Mouse (Mus musculus): ENCODE data around the gene F11r. TPM values are rescaled to one million over a fixed set of nuclear protein-coding genes. Genes with fewer than 3 reads are reported as not detected.

F11r gene
- total RNA-seq, 2 experiments from 2014 or later, result 15.0 to 16.4 TPM

DNA sequence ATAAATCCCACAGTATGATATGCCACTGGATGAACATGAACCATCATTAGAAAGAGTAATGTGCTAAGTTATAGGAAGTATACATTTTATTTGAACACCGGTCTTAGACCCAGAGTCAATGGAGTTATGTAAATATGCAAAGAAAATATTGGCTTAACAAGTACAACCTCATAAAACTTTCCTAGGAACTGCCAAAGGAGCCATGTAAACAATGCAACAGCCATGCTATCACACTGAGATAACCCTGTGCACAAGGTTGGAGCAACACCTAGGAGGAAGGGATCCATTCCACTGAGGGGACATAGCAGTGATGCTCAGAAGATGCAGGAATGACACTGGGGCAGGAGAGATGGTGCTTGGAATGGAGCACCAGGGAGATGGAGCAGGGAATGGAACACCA lies 76.4 kb downstream of the F11r start:
- no peak for DNase-seq (ENCODE audit: low spot score in 2 of 2)

Other genes with a start within 250 kb of the F11r start
- gene Pcp4l1, start 241.3 kb upstream of the F11r start, total RNA-seq (2021), result 10 to 100 TPM in 1 of 2 experiments, 1 to 10 TPM in 1; 7.5 to 11.7 TPM
- gene Nr1i3, start 223.6 kb upstream of the F11r start, total RNA-seq (2021), result under 1 TPM in 1 of 2 experiments, not detected in 1; 0.29 TPM
- gene Tomm40l, start 215.0 kb upstream of the F11r start, total RNA-seq (2021), result 10 to 100 TPM; 33.4 to 39.7 TPM
- 10 to 100 TPM in 1 of 2 experiments, 1 to 10 TPM in 1; 2.1 to 13.8 TPM for gene Apoa2, start 212.5 kb upstream of the F11r start, total RNA-seq (2021)
- gene Fcer1g, start 203.2 kb upstream of the F11r start, total RNA-seq (2021), result 10 to 100 TPM; 18.7 to 28.7 TPM
- 10 to 100 TPM; 12.1 to 12.5 TPM for gene Adamts4, start 187.1 kb upstream of the F11r start, total RNA-seq (2021)
- 100 to 1,000 TPM; 471 to 503 TPM for gene Ndufs2, start 186.1 kb upstream of the F11r start, total RNA-seq (2021)
- gene B4galt3, start 167.2 kb upstream of the F11r start, total RNA-seq (2021), result 10 to 100 TPM; 18.5 to 19.5 TPM
- gene Ppox, start 156.3 kb upstream of the F11r start, total RNA-seq (2021), result 10 to 100 TPM; 22.6 to 25.8 TPM
- gene Usp21, start 149.5 kb upstream of the F11r start, total RNA-seq (2021), result 10 to 100 TPM; 22.2 to 22.3 TPM
- gene Ufc1, start 142.5 kb upstream of the F11r start, total RNA-seq (2021), result 10 to 100 TPM; 88.1 to 89.8 TPM
- gene Dedd, start 108.4 kb upstream of the F11r start, total RNA-seq (2021), result 10 to 100 TPM; 33.5 to 33.6 TPM
- gene Nit1, start 91.9 kb upstream of the F11r start, total RNA-seq (2021), result 10 to 100 TPM; 22.4 to 24.9 TPM
- 100 to 1,000 TPM in 1 of 2 experiments, 10 to 100 TPM in 1; 97.9 to 112 TPM for gene Pfdn2, start 91.9 kb upstream of the F11r start, total RNA-seq (2021)
- gene Klhdc9, start 76.7 kb upstream of the F11r start, total RNA-seq (2021), result under 1 TPM; 0.74 to 0.83 TPM
- gene Nectin4, start 67.4 kb upstream of the F11r start, total RNA-seq (2021), result under 1 TPM; 0.21 to 0.25 TPM
- gene Arhgap30, start 48.6 kb upstream of the F11r start, total RNA-seq (2021), result 1 to 10 TPM; 3.3 to 3.5 TPM
- gene Usf1, start 26.2 kb upstream of the F11r start, total RNA-seq (2021), result 10 to 100 TPM; 43.9 to 48.4 TPM
- gene Tstd1, start 18.7 kb upstream of the F11r start, total RNA-seq (2021), result 1 to 10 TPM; 1.1 to 1.3 TPM
- 1 to 10 TPM; 3.7 to 4.2 TPM for gene Alyref2, start 65.9 kb downstream of the F11r start, total RNA-seq (2021)
- not detected for gene Itln1, start 97.8 kb downstream of the F11r start, total RNA-seq (2021)
- under 1 TPM in 1 of 2 experiments, not detected in 1; 0.23 TPM for gene Cd244a, start 121.7 kb downstream of the F11r start, total RNA-seq (2021)
- under 1 TPM; 0.37 to 0.54 TPM for gene Ly9, start 169.9 kb downstream of the F11r start, total RNA-seq (2021)
- under 1 TPM in 1 of 2 experiments, not detected in 1; 0.20 TPM for gene Slamf7, start 215.5 kb downstream of the F11r start, total RNA-seq (2021)
- 1 to 10 TPM; 2.0 to 2.2 TPM for gene Cd48, start 244.5 kb downstream of the F11r start, total RNA-seq (2021)